Mouse (Mus musculus) ES-Bruce4 (cell line): ENCODE measurements at regions not wholly inside any gene's neighbourhood (a gene's known extent, or its start where the extent isn't known, plus 50 kb on each side); places are given as distances from the start of the nearest gene placed in this dataset.

Source experiments
- H3K27ac ChIP-seq: 2 replicates; pipeline ENCODE4 v1.5.1; 2012; ENCODE audit warnings: low read length, inconsistent platforms; ENCODE audit not compliant: insufficient read depth
- H3K27me3 ChIP-seq: 2 replicates; pipeline ENCODE4 v1.6.1; 2012; ENCODE audit warnings: mild to moderate bottlenecking, low read length, inconsistent platforms; ENCODE audit not compliant: control insufficient read depth, poor library complexity, insufficient read depth, severe bottlenecking
- H3K36me3 ChIP-seq: 2 replicates; pipeline ENCODE4 v1.6.1; 2012; ENCODE audit warnings: inconsistent platforms, mild to moderate bottlenecking, low read length, moderate library complexity; ENCODE audit not compliant: control insufficient read depth, poor library complexity, insufficient read depth, severe bottlenecking
- H3K4me1 ChIP-seq: one replicate; pipeline ENCODE4 v1.8.1; 2011; ENCODE audit warnings: low read length; ENCODE audit not compliant: control insufficient read depth, insufficient read depth
- H3K4me3 ChIP-seq: 2 replicates; pipeline ENCODE4 v1.5.1; 2011; ENCODE audit warnings: low read depth, mild to moderate bottlenecking, low read length
- H3K9ac ChIP-seq: 2 replicates; pipeline ENCODE4 v1.6.1; 2012; ENCODE audit warnings: low read depth, mild to moderate bottlenecking, inconsistent platforms; ENCODE audit not compliant: poor library complexity, severe bottlenecking
- H3K9me3 ChIP-seq: replicated peaks from 2 replicates; pipeline ENCODE4 v1.6.1; 2012; ENCODE audit warnings: mild to moderate bottlenecking, low read length, inconsistent platforms; ENCODE audit not compliant: control insufficient read depth, poor library complexity, insufficient read depth, severe bottlenecking
- CTCF ChIP-seq: IDR thresholded peaks from one replicate; pipeline ENCODE4 v1.8.1; 2011; ENCODE audit warnings: low read depth, low read length
- EP300 ChIP-seq: IDR thresholded peaks from 2 replicates; pipeline ENCODE4 v1.6.1; 2011; ENCODE audit warnings: low read depth, low read length; ENCODE audit not compliant: insufficient read depth
- POLR2A ChIP-seq: IDR thresholded peaks from one replicate; pipeline ENCODE4 v1.8.1; 2011; ENCODE audit warnings: low read length; ENCODE audit not compliant: insufficient read depth

- Histone ChIP-seq H3K9ac (no peak overlapping the region), H3K4me3 (no peak overlapping the region), H3K27ac (no peak overlapping the region), H3K4me1 (no peaks in the 10 kb centered on the region), H3K27me3 (no peaks in the 10 kb centered on the region), H3K9me3 (0 out of 2 replicates have a peak, but pooled peaks cover 2% of the 10 kb centered on the region), H3K36me3 (no peaks in the 10 kb centered on the region)
- TF ChIP-seq POLR2A = no peak
Observed at GRCm38 (mm10) chr13:91274131-91274530, 50.4 kb upstream of the Atg10 start.

GRCm38 (mm10) chr13:91274615-91275014, 50.8 kb upstream of the Atg10 start:
- H3K9ac ChIP-seq = no peak overlapping the region
- H3K4me1 ChIP-seq = no peaks in the 10 kb centered on the region
- no peak for TF ChIP-seq CTCF
- TF ChIP-seq EP300 = no peak
- TF ChIP-seq POLR2A = no peak
- no peaks in the 10 kb centered on the region for H3K27me3 ChIP-seq
- 0 out of 2 replicates have a peak, but pooled peaks cover 2% of the 10 kb centered on the region for H3K9me3 ChIP-seq
- H3K36me3 ChIP-seq = no peaks in the 10 kb centered on the region
- H3K4me3 ChIP-seq = no peak overlapping the region
- no peak overlapping the region for H3K27ac ChIP-seq

GRCm38 (mm10) chr13:91279487-91279886, 55.7 kb upstream of the Atg10 start:
- Histone ChIP-seq H3K4me3 (no peak overlapping the region), H3K4me1 (no peaks in the 10 kb centered on the region), H3K27me3 (no peaks in the 10 kb centered on the region), H3K9ac (no peak overlapping the region), H3K36me3 (no peaks in the 10 kb centered on the region), H3K27ac (no peak overlapping the region), H3K9me3 (0 out of 2 replicates have a peak, but pooled peaks cover 2% of the 10 kb centered on the region)
- no peak for TF ChIP-seq POLR2A
- TF ChIP-seq EP300 = no peak
- TF ChIP-seq CTCF = no peak

- no peak for TF ChIP-seq EP300
- TF ChIP-seq POLR2A = no peak
- no peak for TF ChIP-seq CTCF
- H3K27ac ChIP-seq = no peak overlapping the region
- H3K36me3 ChIP-seq = no peaks in the 10 kb centered on the region
Observed at GRCm38 (mm10) chr13:91295552-91296170, 71.9 kb upstream of the Atg10 start.

GRCm38 (mm10) chr13:91296521-91297160, 72.9 kb upstream of the Atg10 start:
- TF ChIP-seq CTCF (no peak), EP300 (no peak), POLR2A (no peak)
- no peak overlapping the region for H3K27ac ChIP-seq
- H3K27me3 ChIP-seq = no peaks in the 10 kb centered on the region; the same call in 1 of the 2 replicates
- H3K4me3 ChIP-seq = no peak overlapping the region
- H3K9ac ChIP-seq = no peak overlapping the region
- H3K36me3 ChIP-seq = no peaks in the 10 kb centered on the region
- no peaks in the 10 kb centered on the region for H3K4me1 ChIP-seq
- H3K9me3 ChIP-seq = no peaks in the 10 kb centered on the region

More at GRCm38 (mm10) chr13:91295552-91296170, 71.9 kb upstream of the Atg10 start:
- Histone ChIP-seq H3K27me3 (no peaks in the 10 kb centered on the region; the same call in 1 of the 2 replicates), H3K4me3 (no peak overlapping the region), H3K9ac (no peak overlapping the region), H3K4me1 (no peaks in the 10 kb centered on the region), H3K9me3 (no peaks in the 10 kb centered on the region)

GRCm38 (mm10) chr13:91301849-91302248, 78.1 kb upstream of the Atg10 start:
- no peaks in the 10 kb centered on the region for H3K9me3 ChIP-seq
- H3K9ac ChIP-seq = no peak overlapping the region
- no peaks in the 10 kb centered on the region for H3K36me3 ChIP-seq
- no peaks in the 10 kb centered on the region for H3K4me1 ChIP-seq
- H3K27ac ChIP-seq = no peak overlapping the region
- no peak overlapping the region for H3K4me3 ChIP-seq
- H3K27me3 ChIP-seq = no peaks in the 10 kb centered on the region; the same call in 1 of the 2 replicates
- no peak for TF ChIP-seq CTCF
- no peak for TF ChIP-seq EP300
- no peak for TF ChIP-seq POLR2A
